In genomic region chr7:28821261-28821831, GRCm38 (mm10) we compare ENCODE assay signal across 8 mouse cellular contexts. TPM values are rescaled to one million over a fixed set of nuclear protein-coding genes. Genes with fewer than 3 reads are reported as not detected.
DNase-seq lines count a peak whose midpoint lies in the region; ATAC-seq and TF ChIP-seq lines count a peak whose summit lies in the region.

No protein-coding gene starts in this region.

- no peak for TF ChIP-seq CTCF in stomach, postnatal 0 days (IDR thresholded peaks at IDR 0.05; ENCODE audit: low read depth)

- no peak overlapping the region for H3K4me3 ChIP-seq in intestine, embryonic 16.5 days (ENCODE audit: low read length)
- no peak overlapping the region for H3K4me3 ChIP-seq in intestine, embryonic 15.5 days (replicated peaks)
- H3K4me3 ChIP-seq in heart, embryonic 14.5 days (ENCODE audit: control insufficient read depth in 1 of 2, insufficient read depth in 1 of 2, low read depth in 1 of 2, low read length in 2 of 2) = no peak overlapping the region
- H3K4me3 ChIP-seq in stomach, postnatal 0 days (ENCODE audit: low read depth, low read length) = no peak overlapping the region

- H3K9me3 ChIP-seq in intestine, embryonic 16.5 days (ENCODE audit: control insufficient read depth, low read length) = no peaks in the 10 kb centered on the region
- H3K9me3 ChIP-seq in intestine, embryonic 15.5 days = no peaks in the 10 kb centered on the region
- no peaks in the 10 kb centered on the region for H3K9me3 ChIP-seq in heart, embryonic 14.5 days (ENCODE audit: control insufficient read depth, low read length)
- H3K9me3 ChIP-seq in stomach, postnatal 0 days (ENCODE audit: control insufficient read depth, low read length) = no peaks in the 10 kb centered on the region

- peaks cover 66% of the 10 kb centered on the region for H3K4me1 ChIP-seq in intestine, embryonic 16.5 days (ENCODE audit: control insufficient read depth, insufficient read depth, low read length)
- peaks cover 57% of the 10 kb centered on the region for H3K4me1 ChIP-seq in intestine, embryonic 15.5 days (replicated peaks)
- peaks cover 21 to 62% of the 10 kb centered on the region in 2 experiments for H3K4me1 ChIP-seq in heart, embryonic 14.5 days (ENCODE audit: control insufficient read depth in 2 of 2, insufficient read depth in 2 of 2, low read length in 2 of 2)
- no peaks in the 10 kb centered on the region for H3K4me1 ChIP-seq in stomach, postnatal 0 days (replicated peaks; ENCODE audit: control insufficient read depth, insufficient read depth)

- H3K27me3 ChIP-seq in intestine, embryonic 16.5 days (replicated peaks; ENCODE audit: control insufficient read depth, insufficient read depth, low read length) = no peaks in the 10 kb centered on the region
- no peaks in the 10 kb centered on the region for H3K27me3 ChIP-seq in intestine, embryonic 15.5 days (replicated peaks)
- no peaks in the 10 kb centered on the region for H3K27me3 ChIP-seq in heart, embryonic 14.5 days (ENCODE audit: control insufficient read depth, insufficient read depth, low read length)
- H3K27me3 ChIP-seq in stomach, postnatal 0 days (ENCODE audit: control insufficient read depth, insufficient read depth, low read length) = no peaks in the 10 kb centered on the region

- peak overlapping the region; percentile 10; the same call in 1 of the 2 replicates for H3K27ac ChIP-seq in intestine, embryonic 16.5 days (ENCODE audit: low read length)
- no peak overlapping the region for H3K27ac ChIP-seq in intestine, embryonic 15.5 days
- peak overlapping the region; percentile 14 to 50; a peak in 3 of 4 replicates for H3K27ac ChIP-seq in heart, embryonic 14.5 days (replicated peaks in 1 of 2; ENCODE audit: control insufficient read depth in 1 of 2, insufficient read depth in 1 of 2, low read depth in 2 of 2, low read length in 2 of 2)
- H3K27ac ChIP-seq in stomach, postnatal 0 days (replicated peaks) = peak overlapping the region; percentile 75

- H3K36me3 ChIP-seq in intestine, embryonic 16.5 days (ENCODE audit: control insufficient read depth, insufficient read depth, low read length) = peaks cover 43% of the 10 kb centered on the region
- H3K36me3 ChIP-seq in intestine, embryonic 15.5 days = peaks cover 47% of the 10 kb centered on the region
- peaks cover 72% of the 10 kb centered on the region for H3K36me3 ChIP-seq in heart, embryonic 14.5 days (ENCODE audit: control insufficient read depth, insufficient read depth, low read length)
- H3K36me3 ChIP-seq in stomach, postnatal 0 days (ENCODE audit: control insufficient read depth, insufficient read depth, low read length) = peaks cover 50% of the 10 kb centered on the region

- ATAC-seq in intestine, embryonic 16.5 days = no peak
- no peak for ATAC-seq in intestine, embryonic 15.5 days
- ATAC-seq in CD4-positive, CD25-positive, alpha-beta regulatory T cell, adult 4 months = peak; percentile 39
- no peak for ATAC-seq in heart, embryonic 14.5 days (ENCODE audit: insufficient number of reproducible peaks, insufficient read depth, low FRiP score, low read depth)
- no peak for ATAC-seq in stomach, postnatal 0 days (ENCODE audit: low FRiP score, low TSS enrichment)

- WGBS in intestine, embryonic 16.5 days = 67% methylated on average over 10 of the region's 10 CpGs
- 65% methylated on average over 10 of the region's 10 CpGs for WGBS in intestine, embryonic 15.5 days
- 44% methylated on average over 10 of the region's 10 CpGs for WGBS in heart, embryonic 14.5 days
- WGBS in stomach, postnatal 0 days = 55% methylated on average over 10 of the region's 10 CpGs

- H3K4me2 ChIP-seq in intestine, embryonic 16.5 days (ENCODE audit: low read depth, low read length) = no peak overlapping the region
- H3K4me2 ChIP-seq in intestine, embryonic 15.5 days (replicated peaks) = no peak overlapping the region
- no peak overlapping the region for H3K4me2 ChIP-seq in heart, embryonic 14.5 days (ENCODE audit: low read length)
- no peak overlapping the region for H3K4me2 ChIP-seq in stomach, postnatal 0 days (replicated peaks; ENCODE audit: low read depth)

- H3K9ac ChIP-seq in intestine, embryonic 16.5 days (ENCODE audit: low read depth, low read length) = no peak overlapping the region
- no peak overlapping the region for H3K9ac ChIP-seq in intestine, embryonic 15.5 days
- no peak overlapping the region for H3K9ac ChIP-seq in heart, embryonic 14.5 days (ENCODE audit: low read length)
- no peak overlapping the region for H3K9ac ChIP-seq in stomach, postnatal 0 days (ENCODE audit: low read length)

- no peak for TF ChIP-seq EP300 in stomach, postnatal 0 days (optimal IDR thresholded peaks at IDR 0.05)

- peak; percentile 76 to 79 for DNase-seq in cerebellum, adult 18-20 months
- peak; percentile 90 for DNase-seq in layer of hippocampus, adult 9-11 months
- peak; percentile 57 for DNase-seq in stomach, postnatal 0 days (ENCODE audit: low spot score)
- no peak for DNase-seq in urinary bladder, adult 18-20 months (ENCODE audit: low spot score in 2 of 2)

RNA-seq across cellular contexts. Expression of gene Ech1, which starts 3.7 kb away (rescaled TPM):
- 347 and 378 TPM in 2 replicates for polyA plus RNA-seq in intestine, embryonic 16.5 days (2015; fragmentation: Nextera tagmentation; extraction: Ambion mirVana)
- 234 and 260 TPM in 2 replicates for polyA plus RNA-seq in intestine, embryonic 15.5 days (2015; fragmentation: Nextera tagmentation; extraction: Ambion mirVana)
- polyA plus RNA-seq in CD4-positive, CD25-positive, alpha-beta regulatory T cell, adult 4 months (2017; shearing (Covaris generic)) = 100 to 1,000 TPM; 198 to 237 TPM
- 252 and 254 TPM in 2 replicates for polyA plus RNA-seq in heart, embryonic 14.5 days (2014; fragmentation: Nextera tagmentation; extraction: Ambion mirVana)
- 426 and 435 TPM in 2 replicates for polyA plus RNA-seq in stomach, postnatal 0 days (2015; fragmentation: Nextera tagmentation; extraction: Ambion mirVana)

RNA-seq across cellular contexts. Expression of gene Lgals4, which starts 12.3 kb away (rescaled TPM):
- 2,407 and 2,590 TPM in 2 replicates for polyA plus RNA-seq in intestine, embryonic 16.5 days (2015; fragmentation: Nextera tagmentation; extraction: Ambion mirVana)
- polyA plus RNA-seq in intestine, embryonic 15.5 days (2015; fragmentation: Nextera tagmentation; extraction: Ambion mirVana) = 1,462 and 1,582 TPM in 2 replicates
- polyA plus RNA-seq in CD4-positive, CD25-positive, alpha-beta regulatory T cell, adult 4 months (2017; shearing (Covaris generic)) = 10 to 100 TPM; 28.0 to 57.1 TPM
- 4.7 and 4.8 TPM in 2 replicates for polyA plus RNA-seq in heart, embryonic 14.5 days (2014; fragmentation: Nextera tagmentation; extraction: Ambion mirVana)
- polyA plus RNA-seq in stomach, postnatal 0 days (2015; fragmentation: Nextera tagmentation; extraction: Ambion mirVana) = 469 and 489 TPM in 2 replicates

RNA-seq across cellular contexts. Expression of gene Hnrnpl, which starts 13.0 kb away (rescaled TPM):
- polyA plus RNA-seq in intestine, embryonic 16.5 days (2015; fragmentation: Nextera tagmentation; extraction: Ambion mirVana) = 142 and 146 TPM in 2 replicates
- 210 and 237 TPM in 2 replicates for polyA plus RNA-seq in intestine, embryonic 15.5 days (2015; fragmentation: Nextera tagmentation; extraction: Ambion mirVana)
- polyA plus RNA-seq in CD4-positive, CD25-positive, alpha-beta regulatory T cell, adult 4 months (2017; shearing (Covaris generic)) = 100 to 1,000 TPM; 181 to 326 TPM
- 151 and 155 TPM in 2 replicates for polyA plus RNA-seq in heart, embryonic 14.5 days (2014; fragmentation: Nextera tagmentation; extraction: Ambion mirVana)
- polyA plus RNA-seq in stomach, postnatal 0 days (2015; fragmentation: Nextera tagmentation; extraction: Ambion mirVana) = 153 and 156 TPM in 2 replicates

RNA-seq across cellular contexts. Expression of gene Rinl, which starts 32.6 kb away (rescaled TPM):
- 5.2 and 5.9 TPM in 2 replicates for polyA plus RNA-seq in intestine, embryonic 16.5 days (2015; fragmentation: Nextera tagmentation; extraction: Ambion mirVana)
- polyA plus RNA-seq in intestine, embryonic 15.5 days (2015; fragmentation: Nextera tagmentation; extraction: Ambion mirVana) = 4.5 and 5.6 TPM in 2 replicates
- polyA plus RNA-seq in CD4-positive, CD25-positive, alpha-beta regulatory T cell, adult 4 months (2017; shearing (Covaris generic)) = 100 to 1,000 TPM; 197 to 273 TPM
- polyA plus RNA-seq in heart, embryonic 14.5 days (2014; fragmentation: Nextera tagmentation; extraction: Ambion mirVana) = 2.1 and 3.7 TPM in 2 replicates
- 2.1 and 2.6 TPM in 2 replicates for polyA plus RNA-seq in stomach, postnatal 0 days (2015; fragmentation: Nextera tagmentation; extraction: Ambion mirVana)

RNA-seq across cellular contexts. Expression of gene Lgals7, which starts 42.3 kb away (rescaled TPM):
- polyA plus RNA-seq in intestine, embryonic 16.5 days (2015; fragmentation: Nextera tagmentation; extraction: Ambion mirVana) = 0.56 and 0.97 TPM in 2 replicates
- polyA plus RNA-seq in intestine, embryonic 15.5 days (2015; fragmentation: Nextera tagmentation; extraction: Ambion mirVana) = 0.98 and 1.4 TPM in 2 replicates
- polyA plus RNA-seq in CD4-positive, CD25-positive, alpha-beta regulatory T cell, adult 4 months (2017; shearing (Covaris generic)) = 1 to 10 TPM; 1.1 to 1.6 TPM
- 1.3 and 2.6 TPM in 2 replicates for polyA plus RNA-seq in heart, embryonic 14.5 days (2014; fragmentation: Nextera tagmentation; extraction: Ambion mirVana)
- 296 and 301 TPM in 2 replicates for polyA plus RNA-seq in stomach, postnatal 0 days (2015; fragmentation: Nextera tagmentation; extraction: Ambion mirVana)

Comparison
In these comparisons a context has a peak if more than half of its experiments do, and no peak if none do; other contexts are left out.
1. DNase-seq: peak in cerebellum, adult 18-20 months (2 of 2), layer of hippocampus, adult 9-11 months (single experiment) and stomach, postnatal 0 days (single experiment); none in urinary bladder, adult 18-20 months (0 of 2).